Mouse (Mus musculus): Measurements from ENCODE around the gene Teddm3.

GRCm38 (mm10) chr16:21182108-21182507 is 28.3 kb upstream of the Teddm3 start:
- TF ChIP-seq CTCF (IDR thresholded peaks at IDR 0.05 in 2 of 3, conservative IDR thresholded peaks at IDR 0.05 in 1 of 3; ENCODE audit: control insufficient read depth in 1 of 3, insufficient read depth in 1 of 3, low read depth in 2 of 3, low read length in 3 of 3, poor library complexity in 1 of 3, severe bottlenecking in 1 of 3) (no peak), GATA1 (IDR thresholded peaks at IDR 0.05; ENCODE audit: low read depth, low read length) (no peak), POLR2A (IDR thresholded peaks at IDR 0.05; ENCODE audit: control insufficient read depth in 1 of 2, insufficient read depth in 1 of 2, low read depth in 1 of 2, low read length in 2 of 2, poor library complexity in 1 of 2) (no peak), RCOR1 (IDR thresholded peaks at IDR 0.05; ENCODE audit: low read depth, low read length) (no peak), MYB (IDR thresholded peaks at IDR 0.05; ENCODE audit: low read depth, low read length) (no peak), GABPA (IDR thresholded peaks at IDR 0.05; ENCODE audit: low read depth, low read length) (no peak), CHD2 (IDR thresholded peaks at IDR 0.05; ENCODE audit: low read length) (no peak), E2F4 (IDR thresholded peaks at IDR 0.05; ENCODE audit: borderline replicate concordance, low read depth, low read length) (no peak)

All from MEL (cell line).